Mouse (Mus musculus): ENCODE measurements around the gene Zfp616.

Zfp616 gene

GRCm38 (mm10) chr11:74069655-74070054, at the start of gene Zfp616:
Gene Zfp616 (plus strand): TSS chr11:74069955.
- DNase-seq (ENCODE audit: low spot score), result no peak

GRCm38 (mm10) chr11:74051347-74051746, 18.4 kb upstream of the Zfp616 start:
- DNase-seq (ENCODE audit: low spot score), result no peak

GRCm38 (mm10) chr11:74056451-74056850, 13.3 kb upstream of the Zfp616 start, which contains the start of the genes Olfr139 and Olfr399:
Gene Olfr139 (minus strand): TSS chr11:74056551.
Gene Olfr399 (minus strand): TSS chr11:74056615.
- no peak for DNase-seq (ENCODE audit: low spot score)

GRCm38 (mm10) chr11:74100724-74101123, 31.0 kb downstream of the Zfp616 start:
- DNase-seq (ENCODE audit: low spot score), result no peak

GRCm38 (mm10) chr11:74101507-74101906, 31.8 kb downstream of the Zfp616 start:
- DNase-seq (ENCODE audit: low spot score), result no peak

- DNase-seq (ENCODE audit: low spot score), result no peak
These were observed 35.3 kb downstream of the Zfp616 start for GRCm38 (mm10) chr11:74105066-74105465.

GRCm38 (mm10) chr11:74113412-74113811, 43.7 kb downstream of the Zfp616 start, which contains the start of gene Olfr401:
Gene Olfr401 (plus strand): TSS chr11:74113712.
- no peak for DNase-seq (ENCODE audit: low spot score)
